Mouse (Mus musculus) liver, postnatal 0 days (tissue): Measurements from ENCODE around the gene Ttc28. TPM values are rescaled to one million over a fixed set of nuclear protein-coding genes. Genes with fewer than 3 reads are reported as not detected.

ENCODE experiments used
- ATAC-seq: fragments of 200-750 bp; cut with Nextera tagmentation; 2 replicates; pipeline ENCODE4 v1.8.0; 2017; ENCODE audit warnings: mild to moderate bottlenecking, moderate library complexity
- DNase-seq: peaks from one replicate; pipeline ENCODE4 v3.0.0-alpha.2; 2016
- H3K27ac ChIP-seq: fragments of 300-500 bp; sonication (generic); 2 replicates; pipeline ENCODE4 v1.5.1; 2014; ENCODE audit warnings: antibody characterized with exemption, moderate library complexity, mild to moderate bottlenecking, low read depth
- H3K27me3 ChIP-seq: fragments of 300-500 bp; sonication (generic); 2 replicates; pipeline ENCODE4 v1.6.1; 2014; ENCODE audit warnings: low read length, control low read depth, mixed read lengths; ENCODE audit not compliant: insufficient read depth
- H3K36me3 ChIP-seq: fragments of 300-500 bp; sonication (generic); replicated peaks from 2 replicates; pipeline ENCODE4 v1.6.1; 2014; ENCODE audit warnings: mild to moderate bottlenecking, control low read depth, low read length, moderate library complexity, mixed read lengths; ENCODE audit not compliant: insufficient read depth
- H3K4me1 ChIP-seq: fragments of 300-500 bp; sonication (generic); 2 replicates; pipeline ENCODE4 v1.6.1; 2014; ENCODE audit warnings: antibody characterized with exemption, mild to moderate bottlenecking, control low read depth; ENCODE audit not compliant: insufficient read depth
- H3K4me2 ChIP-seq: fragments of 300-500 bp; sonication (generic); 2 replicates; pipeline ENCODE4 v1.6.1; 2014; ENCODE audit warnings: low read depth, mild to moderate bottlenecking, low read length, moderate library complexity, mixed read lengths
- H3K4me3 ChIP-seq: fragments of 300-500 bp; sonication (generic); 2 replicates; pipeline ENCODE4 v1.5.1; 2014; ENCODE audit warnings: low read depth, low read length
- H3K9ac ChIP-seq: fragments of 300-500 bp; sonication (generic); replicated peaks from 2 replicates; pipeline ENCODE4 v1.6.1; 2014; ENCODE audit warnings: mild to moderate bottlenecking, moderate library complexity
- H3K9me3 ChIP-seq: fragments of 300-500 bp; sonication (generic); 2 replicates; pipeline ENCODE4 v1.6.1; 2016; ENCODE audit warnings: mild to moderate bottlenecking, control low read depth, low read length, mixed read lengths
- CTCF ChIP-seq: sonication (generic); IDR thresholded peaks from 2 replicates; pipeline ENCODE4 v1.5.1; 2016; ENCODE audit warnings: antibody characterized with exemption, low read depth
- EP300 ChIP-seq: IDR thresholded peaks from 2 replicates; pipeline ENCODE4 v1.6.1; 2016; ENCODE audit warnings: antibody characterized with exemption, low read depth, mild to moderate bottlenecking
- WGBS: fragments of 180-500 bp; shearing (Covaris S2); extraction: QIAGEN DNeasy Blood & Tissue Kit; methylation state at CpG from one replicate; pipeline ENCODE4 v1.1.7; 2014; ENCODE audit not compliant: insufficient replicate concordance; 5-methylcytosine and 5-hydroxymethylcytosine counted together
- polyA plus RNA-seq: library from polyadenylated mRNA; unstranded; fragments of >200 nt; fragmentation: Nextera tagmentation; extraction: Ambion mirVana; gene quantifications from 2 replicates; pipeline ENCODE4 v1.2.1, GENCODE M21; 2015

The Ttc28 gene
- polyA plus RNA-seq, 1 experiment from 2014 or later, result 0.73 TPM

- DNase-seq, result no peak
- no peak overlapping the region for H3K27ac ChIP-seq
- H3K9me3 ChIP-seq, result no peaks in the 10 kb centered on the region
- WGBS, result 71% methylated on average over 10 of the region's 10 CpGs
- TF ChIP-seq CTCF (no peak), EP300 (no peak)
- no peaks in the 10 kb centered on the region for H3K4me1 ChIP-seq
- H3K4me2 ChIP-seq, result no peak overlapping the region
- H3K4me3 ChIP-seq, result no peak overlapping the region
- ATAC-seq, result no peak
- H3K9ac ChIP-seq, result no peak overlapping the region
- H3K27me3 ChIP-seq, result no peaks in the 10 kb centered on the region
- no peaks in the 10 kb centered on the region for H3K36me3 ChIP-seq
Observed at GRCm38 (mm10) chr5:111120705-111121420, 241.3 kb downstream of the Ttc28 start.

- DNase-seq (no peak), ATAC-seq (no peak)
- no peaks in the 10 kb centered on the region for H3K27me3 ChIP-seq
- no peak for TF ChIP-seq EP300
- TF ChIP-seq CTCF, result no peak
- H3K9ac ChIP-seq, result no peak overlapping the region
- 79% methylated on average over 9 of the region's 9 CpGs for WGBS
- H3K36me3 ChIP-seq, result no peaks in the 10 kb centered on the region
- no peaks in the 10 kb centered on the region for H3K9me3 ChIP-seq
- no peak overlapping the region for H3K4me2 ChIP-seq
- H3K27ac ChIP-seq, result no peak overlapping the region
- H3K4me3 ChIP-seq, result no peak overlapping the region
- H3K4me1 ChIP-seq, result no peaks in the 10 kb centered on the region
Observed at GRCm38 (mm10) chr5:111122332-111123049, 242.9 kb downstream of the Ttc28 start.

- no peaks in the 10 kb centered on the region for H3K9me3 ChIP-seq
- H3K9ac ChIP-seq, result no peak overlapping the region
- no peaks in the 10 kb centered on the region for H3K36me3 ChIP-seq
- no peak for DNase-seq
- no peak overlapping the region for H3K4me3 ChIP-seq
- no peaks in the 10 kb centered on the region for H3K4me1 ChIP-seq
- no peak overlapping the region for H3K27ac ChIP-seq
- TF ChIP-seq EP300, result no peak
- no peak for TF ChIP-seq CTCF
- ATAC-seq, result no peak
- 71% methylated on average over 12 of the region's 12 CpGs for WGBS
- no peak overlapping the region for H3K4me2 ChIP-seq
- no peaks in the 10 kb centered on the region for H3K27me3 ChIP-seq
Observed at GRCm38 (mm10) chr5:111123050-111123746, 243.6 kb downstream of the Ttc28 start.

- TF ChIP-seq CTCF (no peak), EP300 (no peak)
- Histone ChIP-seq H3K4me3 (no peak overlapping the region), H3K9ac (no peak overlapping the region), H3K36me3 (no peaks in the 10 kb centered on the region), H3K9me3 (no peaks in the 10 kb centered on the region), H3K27me3 (no peaks in the 10 kb centered on the region), H3K4me1 (no peaks in the 10 kb centered on the region), H3K4me2 (no peak overlapping the region), H3K27ac (no peak overlapping the region)
- 58% methylated on average over 7 of the region's 7 CpGs for WGBS
- no peak for DNase-seq
- ATAC-seq, result no peak
Observed at GRCm38 (mm10) chr5:111124620-111125200, 245.1 kb downstream of the Ttc28 start.

GRCm38 (mm10) chr5:111125746-111126145 is 246.1 kb downstream of the Ttc28 start:
- H3K9ac ChIP-seq, result no peak overlapping the region
- H3K9me3 ChIP-seq, result no peaks in the 10 kb centered on the region
- H3K4me3 ChIP-seq, result no peak overlapping the region
- no peak for TF ChIP-seq EP300
- no peak for TF ChIP-seq CTCF
- no peak overlapping the region for H3K4me2 ChIP-seq
- no peak overlapping the region for H3K27ac ChIP-seq
- WGBS, result 81% methylated on average over 12 of the region's 12 CpGs
- ATAC-seq (no peak), DNase-seq (no peak)
- H3K27me3 ChIP-seq, result no peaks in the 10 kb centered on the region
- no peaks in the 10 kb centered on the region for H3K36me3 ChIP-seq
- H3K4me1 ChIP-seq, result no peaks in the 10 kb centered on the region

- H3K4me1 ChIP-seq, result no peaks in the 10 kb centered on the region
- 77% methylated on average over 5 of the region's 5 CpGs for WGBS
- no peak overlapping the region for H3K4me3 ChIP-seq
- no peak overlapping the region for H3K4me2 ChIP-seq
- H3K9ac ChIP-seq, result no peak overlapping the region
- H3K27me3 ChIP-seq, result no peaks in the 10 kb centered on the region
- DNase-seq (no peak), ATAC-seq (no peak)
- H3K27ac ChIP-seq, result peak overlapping the region; percentile 39; the same call in 1 of the 2 replicates
- no peaks in the 10 kb centered on the region for H3K36me3 ChIP-seq
- TF ChIP-seq CTCF (no peak), EP300 (no peak)
- H3K9me3 ChIP-seq, result no peaks in the 10 kb centered on the region
Observed at GRCm38 (mm10) chr5:111127786-111128185, 248.2 kb downstream of the Ttc28 start.
